Mouse (Mus musculus): ENCODE data around the gene Pitpnm3. TPM values are rescaled to one million over a fixed set of nuclear protein-coding genes. Genes with fewer than 3 reads are reported as not detected.

The Pitpnm3 gene
- polyA plus RNA-seq, 1 experiment from 2014 or later, result 0.31 TPM

DNA sequence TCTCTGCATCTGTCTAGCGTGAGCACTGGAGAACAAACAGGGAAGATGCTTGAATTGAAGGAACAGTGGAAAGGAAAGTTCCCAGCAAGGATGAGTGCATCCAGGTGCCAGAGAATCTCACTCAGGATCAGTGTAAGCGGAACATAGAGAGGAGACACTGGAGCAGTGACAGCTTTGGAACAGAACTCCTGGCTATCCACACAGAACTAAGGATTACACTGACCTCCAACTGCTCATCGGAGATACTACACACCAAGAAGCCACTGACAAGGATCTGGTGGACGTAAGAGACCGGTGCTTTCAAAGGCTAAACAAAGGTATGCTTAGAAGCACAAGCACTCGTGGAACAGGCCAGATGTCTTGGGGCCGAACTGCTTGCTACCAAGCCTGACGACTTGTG, 31.4 kb downstream of the Pitpnm3 start:
- H3K27ac ChIP-seq, result no peak overlapping the region
- H3K4me3 ChIP-seq, result no peak overlapping the region
- WGBS, result 79% methylated on average over 8 of the region's 8 CpGs

DNA sequence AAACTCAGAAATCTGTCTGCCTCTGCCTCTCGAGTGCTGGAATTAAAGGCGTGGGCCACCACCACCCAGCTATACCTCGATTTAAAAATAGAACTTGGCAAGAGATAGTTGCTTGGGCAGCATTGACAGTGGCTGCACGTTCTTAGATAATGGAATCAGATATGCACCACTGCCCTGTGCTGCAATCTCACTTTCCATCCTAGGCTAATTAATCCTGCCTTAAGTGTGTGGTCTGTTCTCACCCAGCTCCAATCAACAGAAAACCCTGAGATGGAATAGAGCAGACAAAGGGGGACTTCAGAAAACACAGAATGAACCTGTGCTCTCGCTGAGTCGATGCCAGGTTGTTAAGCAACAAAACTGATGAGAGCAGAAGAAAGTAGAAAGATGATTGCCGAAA, 32.0 kb downstream of the Pitpnm3 start:
- Histone ChIP-seq H3K9me3 (0 out of 2 replicates have a peak, but pooled peaks cover 3% of the 10 kb centered on the region), H3K27ac (no peak overlapping the region), H3K4me3 (no peak overlapping the region), H3K4me1 (replicated peaks) (no peaks in the 10 kb centered on the region), H3K36me3 (no peaks in the 10 kb centered on the region), H3K27me3 (ENCODE audit: insufficient read depth, poor library complexity, severe bottlenecking) (no peaks in the 10 kb centered on the region)
- DNase-seq (ENCODE audit: low spot score), result no peak
- 83% methylated on average over 7 of the region's 7 CpGs for WGBS

More for the DNA sequence above, 31.4 kb downstream of the Pitpnm3 start:
- DNase-seq (ENCODE audit: low spot score), result no peak
- Histone ChIP-seq H3K9me3 (0 out of 2 replicates have a peak, but pooled peaks cover 3% of the 10 kb centered on the region), H3K36me3 (no peaks in the 10 kb centered on the region), H3K4me1 (replicated peaks) (no peaks in the 10 kb centered on the region), H3K27me3 (ENCODE audit: insufficient read depth, poor library complexity, severe bottlenecking) (no peaks in the 10 kb centered on the region)

DNA sequence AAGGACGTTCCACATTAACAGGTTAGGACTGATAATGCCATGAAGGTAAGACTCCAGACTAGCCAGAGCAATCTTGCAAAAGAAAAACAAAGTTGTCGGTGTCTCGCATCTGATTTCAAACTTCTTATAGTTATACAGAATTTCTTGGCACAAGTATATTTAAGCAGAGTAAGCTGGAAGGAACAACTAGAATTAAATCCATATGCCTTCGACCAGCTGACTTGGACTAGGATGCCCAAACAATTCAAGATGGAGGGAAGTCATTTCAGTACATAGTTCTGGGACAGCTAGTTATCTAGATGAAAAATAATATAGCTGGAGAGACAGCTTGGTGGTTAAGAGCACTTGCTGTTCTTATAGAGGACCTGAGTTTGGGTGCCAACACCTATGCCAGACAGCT, 34.6 kb downstream of the Pitpnm3 start:
- no peaks in the 10 kb centered on the region for H3K36me3 ChIP-seq
- no peaks in the 10 kb centered on the region for H3K9me3 ChIP-seq
- no peaks in the 10 kb centered on the region for H3K27me3 ChIP-seq (ENCODE audit: insufficient read depth, poor library complexity, severe bottlenecking)
- WGBS, result 96% methylated on average over 4 of the region's 4 CpGs
- 0 out of 2 replicates have a peak, but pooled peaks cover 2% of the 10 kb centered on the region for H3K4me1 ChIP-seq (replicated peaks)
- no peak overlapping the region for H3K27ac ChIP-seq
- H3K4me3 ChIP-seq, result no peak overlapping the region
- no peak for DNase-seq (ENCODE audit: low spot score)

DNA sequence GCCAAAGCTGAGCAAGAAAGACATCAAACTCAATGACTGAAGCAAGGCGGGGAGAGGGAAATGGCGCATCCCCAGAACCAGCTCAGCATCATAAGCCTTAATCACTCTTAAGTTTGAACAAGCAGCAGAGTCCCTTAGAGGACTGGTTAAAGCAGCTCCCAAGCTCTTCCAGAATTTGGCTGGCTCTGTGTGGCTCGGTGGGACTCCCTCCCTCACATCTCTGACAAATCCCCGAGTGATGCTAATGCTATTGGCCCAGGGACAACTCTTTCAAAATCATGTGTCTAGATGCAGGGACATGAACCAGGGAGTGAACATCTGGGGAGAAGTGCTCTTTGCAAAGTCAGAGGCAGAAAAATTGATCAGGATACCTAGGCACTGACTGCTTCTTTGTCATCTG, 36.4 kb downstream of the Pitpnm3 start:
- H3K4me3 ChIP-seq, result no peak overlapping the region
- no peak overlapping the region for H3K27ac ChIP-seq
- no peaks in the 10 kb centered on the region for H3K27me3 ChIP-seq (ENCODE audit: insufficient read depth, poor library complexity, severe bottlenecking)
- H3K9me3 ChIP-seq, result no peaks in the 10 kb centered on the region
- H3K4me1 ChIP-seq (replicated peaks), result 0 out of 2 replicates have a peak, but pooled peaks cover 9% of the 10 kb centered on the region
- no peak for DNase-seq (ENCODE audit: low spot score)
- no peaks in the 10 kb centered on the region for H3K36me3 ChIP-seq
- 76% methylated on average over 4 of the region's 4 CpGs for WGBS

DNA sequence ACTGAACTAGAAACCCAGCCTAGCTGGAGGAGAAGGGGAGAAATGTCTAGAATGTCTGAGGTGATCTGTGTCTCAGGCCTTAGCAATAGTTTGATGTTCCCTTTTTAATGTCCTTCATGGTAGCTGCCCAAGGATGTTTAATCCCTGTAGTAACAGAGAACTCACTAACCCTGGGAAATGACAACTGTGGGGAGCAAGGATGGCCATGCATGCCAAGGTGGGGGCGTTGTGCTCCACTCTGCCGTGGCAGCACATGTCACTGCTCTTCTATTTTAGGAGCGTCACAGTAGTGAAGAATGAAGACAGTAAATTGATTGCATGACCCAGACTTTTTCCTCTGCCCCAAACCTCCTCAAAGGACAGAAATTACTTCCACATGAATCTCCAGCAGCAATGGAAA, 37.6 kb downstream of the Pitpnm3 start:
- 0 out of 2 replicates have a peak, but pooled peaks cover 9% of the 10 kb centered on the region for H3K4me1 ChIP-seq (replicated peaks)
- H3K27me3 ChIP-seq (ENCODE audit: insufficient read depth, poor library complexity, severe bottlenecking), result no peaks in the 10 kb centered on the region
- 80% methylated on average over 3 of the region's 3 CpGs for WGBS
- H3K36me3 ChIP-seq, result no peaks in the 10 kb centered on the region
- no peak overlapping the region for H3K4me3 ChIP-seq
- no peak overlapping the region for H3K27ac ChIP-seq
- DNase-seq (ENCODE audit: low spot score), result no peak
- no peaks in the 10 kb centered on the region for H3K9me3 ChIP-seq

DNA sequence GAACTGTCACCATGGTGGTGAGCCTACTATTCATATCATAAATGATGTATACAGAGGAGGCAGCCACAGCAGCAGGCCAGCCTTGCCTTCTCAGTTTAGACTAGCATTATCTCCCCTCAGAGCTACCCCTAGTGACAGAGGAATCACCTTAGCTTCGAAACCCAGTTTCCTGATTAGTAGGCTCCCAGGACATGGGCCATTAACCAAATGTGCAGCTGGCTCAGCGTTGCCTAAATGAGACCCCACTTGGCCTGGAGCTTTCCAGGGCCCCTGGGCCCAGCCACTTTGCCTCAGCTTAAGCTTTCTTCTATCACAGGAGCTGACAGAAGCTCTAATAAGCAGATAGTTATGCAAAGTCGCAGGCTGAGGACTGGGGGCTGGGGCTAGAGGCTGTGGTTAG, 39.6 kb downstream of the Pitpnm3 start:
- 58% methylated on average over 3 of the region's 3 CpGs for WGBS
- H3K27ac ChIP-seq, result peak overlapping the region; percentile 50
- DNase-seq (ENCODE audit: low spot score), result no peak

DNA sequence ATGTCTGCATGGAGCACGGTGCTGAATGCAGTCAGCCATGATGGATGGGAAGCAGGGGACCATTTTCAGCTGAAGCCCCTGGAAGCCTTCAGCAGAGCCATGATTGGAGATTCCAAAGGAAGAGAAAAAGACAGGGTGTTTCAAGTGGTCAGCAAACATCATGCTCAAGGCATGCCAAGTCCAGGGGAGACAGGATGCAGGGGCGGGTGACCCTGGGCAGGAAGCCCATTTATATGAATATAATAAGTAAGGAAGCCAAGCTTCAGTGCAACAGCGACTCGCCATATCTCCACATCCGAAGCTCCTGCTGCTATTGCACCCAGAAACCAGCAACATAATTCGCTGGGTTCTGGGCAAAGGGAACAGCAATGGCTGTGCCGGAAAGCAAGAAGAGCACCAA, 41.1 kb downstream of the Pitpnm3 start:
- H3K4me3 ChIP-seq, result no peak overlapping the region
- no peaks in the 10 kb centered on the region for H3K36me3 ChIP-seq
- no peak overlapping the region for H3K27ac ChIP-seq
- DNase-seq (ENCODE audit: low spot score), result no peak
- 0 out of 2 replicates have a peak, but pooled peaks cover 16% of the 10 kb centered on the region for H3K4me1 ChIP-seq (replicated peaks)
- WGBS, result 90% methylated on average over 7 of the region's 7 CpGs
- no peaks in the 10 kb centered on the region for H3K27me3 ChIP-seq (ENCODE audit: insufficient read depth, poor library complexity, severe bottlenecking)
- H3K9me3 ChIP-seq, result no peaks in the 10 kb centered on the region

More for the DNA sequence above, 39.6 kb downstream of the Pitpnm3 start:
- Histone ChIP-seq H3K27me3 (ENCODE audit: insufficient read depth, poor library complexity, severe bottlenecking) (no peaks in the 10 kb centered on the region), H3K36me3 (no peaks in the 10 kb centered on the region), H3K4me3 (no peak overlapping the region), H3K4me1 (replicated peaks) (0 out of 2 replicates have a peak, but pooled peaks cover 16% of the 10 kb centered on the region), H3K9me3 (no peaks in the 10 kb centered on the region)

DNA sequence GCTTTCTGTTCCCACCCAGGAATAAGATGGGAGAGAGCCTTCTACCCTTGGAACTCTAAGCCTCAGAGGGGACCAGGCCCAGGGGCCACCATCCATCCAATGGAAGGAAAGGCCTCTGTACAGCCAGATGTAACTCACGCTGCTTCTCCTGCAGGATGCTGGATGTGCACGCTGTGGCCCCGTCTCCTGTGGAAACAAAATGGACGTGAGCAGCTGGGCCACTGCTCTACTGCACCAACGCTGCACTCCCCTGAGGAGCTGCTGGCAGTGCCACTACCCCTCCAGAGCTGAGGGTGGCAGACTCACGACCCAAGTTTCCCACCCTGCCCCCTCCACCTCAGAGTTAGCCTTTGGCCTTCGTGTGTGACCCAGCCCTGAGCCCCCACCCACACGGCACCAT, 43.2 kb downstream of the Pitpnm3 start:
- 73% methylated on average over 8 of the region's 8 CpGs for WGBS
- peaks cover 21% of the 10 kb centered on the region; the same call in 1 of the 2 replicates for H3K4me1 ChIP-seq (replicated peaks)
- H3K27ac ChIP-seq, result no peak overlapping the region
- H3K4me3 ChIP-seq, result no peak overlapping the region
- H3K9me3 ChIP-seq, result no peaks in the 10 kb centered on the region
- no peak for DNase-seq (ENCODE audit: low spot score)
- no peaks in the 10 kb centered on the region for H3K27me3 ChIP-seq (ENCODE audit: insufficient read depth, poor library complexity, severe bottlenecking)
- no peaks in the 10 kb centered on the region for H3K36me3 ChIP-seq

DNA sequence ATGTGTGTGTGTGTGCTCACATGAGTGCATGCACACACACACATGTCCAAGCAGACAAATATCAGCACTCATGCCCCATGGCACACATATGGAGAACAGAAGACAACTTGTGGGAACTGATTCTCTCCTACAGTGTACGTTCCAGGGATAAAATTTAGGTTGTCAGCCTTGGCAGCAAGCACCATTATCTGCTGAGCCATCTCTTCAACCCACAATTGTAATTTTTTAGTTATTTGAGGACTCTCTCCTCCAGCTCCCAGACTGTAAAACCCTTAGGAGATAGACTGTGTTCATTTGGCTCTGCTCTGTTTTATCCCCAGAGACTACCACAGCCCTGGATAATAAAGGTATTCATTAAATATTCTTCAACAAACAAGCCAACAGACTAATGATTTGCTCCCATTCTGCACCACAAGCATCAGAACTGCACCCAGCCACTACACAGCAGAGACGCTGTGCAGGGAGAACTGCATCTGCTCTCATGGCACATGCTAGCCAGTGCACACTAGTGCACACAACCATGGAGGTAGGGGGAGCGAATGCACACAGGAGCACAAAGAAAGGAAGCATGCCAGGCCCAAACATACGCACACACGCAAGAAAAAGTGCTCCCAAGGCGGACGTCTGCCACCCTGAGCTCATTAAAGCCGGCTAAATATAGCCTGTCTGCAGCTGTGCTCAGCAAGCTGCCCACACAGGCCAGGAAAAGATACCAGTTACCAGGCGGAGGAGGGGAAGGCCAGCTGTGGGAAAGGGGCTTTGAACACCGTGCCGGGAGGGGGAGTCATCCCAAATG, 49.1 kb downstream of the Pitpnm3 start:
- WGBS, result 63% methylated on average over 11 of the region's 11 CpGs
- Histone ChIP-seq H3K36me3 (no peaks in the 10 kb centered on the region), H3K4me3 (no peak overlapping the region), H3K27ac (0 out of 2 replicates have a peak overlapping the region, but pooled peaks have one; percentile 35), H3K27me3 (ENCODE audit: insufficient read depth, poor library complexity, severe bottlenecking) (no peaks in the 10 kb centered on the region), H3K4me1 (replicated peaks) (peaks cover 13% of the 10 kb centered on the region), H3K9me3 (no peaks in the 10 kb centered on the region)
- DNase-seq (ENCODE audit: low spot score), result no peak

DNA sequence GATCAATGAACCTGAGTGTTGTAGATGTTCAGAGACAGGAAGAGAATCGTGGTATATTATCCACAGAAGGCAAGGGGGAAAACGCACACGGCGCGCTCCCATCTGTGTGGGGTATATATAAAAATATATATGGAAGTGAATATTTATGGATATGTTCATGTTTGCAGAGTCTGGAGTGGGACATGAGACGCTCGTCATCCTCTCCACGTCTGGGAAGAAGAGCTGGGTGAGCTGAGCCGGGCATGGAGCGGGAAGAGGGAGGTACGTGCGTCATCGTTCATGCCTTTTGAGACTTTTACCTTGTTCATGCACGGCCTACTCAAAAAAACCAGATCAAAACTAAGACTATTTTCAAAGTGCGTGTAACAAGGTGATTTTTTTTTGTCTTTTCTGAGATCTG, 51.2 kb downstream of the Pitpnm3 start:
- Histone ChIP-seq H3K4me3 (no peak overlapping the region), H3K36me3 (no peaks in the 10 kb centered on the region), H3K9me3 (no peaks in the 10 kb centered on the region), H3K4me1 (replicated peaks) (peaks cover 21% of the 10 kb centered on the region), H3K27me3 (ENCODE audit: insufficient read depth, poor library complexity, severe bottlenecking) (no peaks in the 10 kb centered on the region), H3K27ac (no peak overlapping the region)
- 96% methylated on average over 15 of the region's 15 CpGs for WGBS
- DNase-seq (ENCODE audit: low spot score), result no peak

DNA sequence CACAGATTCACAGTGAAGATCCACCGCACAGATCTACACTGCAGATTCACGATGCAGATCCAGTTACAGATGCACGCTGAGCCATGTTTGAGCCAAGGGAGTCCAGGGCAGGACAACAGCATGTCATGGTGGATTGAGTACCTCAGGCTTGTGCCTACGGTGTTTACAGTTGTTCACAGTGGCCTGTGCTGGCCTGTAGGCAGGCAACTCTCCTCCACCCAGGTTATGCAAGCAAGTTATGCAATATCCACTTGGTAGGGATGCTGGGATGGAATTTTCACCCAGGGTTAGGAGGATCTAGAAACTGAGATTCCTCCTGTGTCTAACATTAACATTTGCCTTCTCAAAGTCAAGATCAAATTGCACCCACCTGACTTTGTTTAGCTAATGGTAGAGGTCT, 53.0 kb downstream of the Pitpnm3 start:
- WGBS, result 93% methylated on average over 4 of the region's 4 CpGs
- H3K27ac ChIP-seq, result no peak overlapping the region
- no peaks in the 10 kb centered on the region for H3K36me3 ChIP-seq
- no peak overlapping the region for H3K4me3 ChIP-seq
- peaks cover 16% of the 10 kb centered on the region for H3K4me1 ChIP-seq (replicated peaks)
- no peaks in the 10 kb centered on the region for H3K9me3 ChIP-seq
- no peak for DNase-seq (ENCODE audit: low spot score)
- H3K27me3 ChIP-seq (ENCODE audit: insufficient read depth, poor library complexity, severe bottlenecking), result no peaks in the 10 kb centered on the region

DNA sequence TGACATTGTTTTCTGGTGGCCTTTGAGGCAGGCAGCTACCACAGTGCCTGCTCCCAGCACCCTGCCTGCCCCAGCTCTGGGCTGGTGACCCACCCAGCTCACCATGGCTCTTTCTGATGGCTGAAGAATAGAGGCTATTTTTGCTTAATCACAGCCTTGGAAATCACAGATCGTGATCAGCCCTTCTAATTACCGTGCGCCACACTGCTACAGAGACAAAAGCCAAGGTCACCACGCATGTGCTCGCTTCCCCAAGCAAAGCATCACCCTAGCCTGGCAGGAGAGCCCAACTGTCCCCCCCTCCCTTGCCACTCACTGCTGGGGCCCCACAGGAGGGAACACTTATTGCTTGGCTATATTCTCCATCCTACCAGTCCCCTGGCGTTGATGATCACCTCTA, 55.1 kb downstream of the Pitpnm3 start:
- Histone ChIP-seq H3K27me3 (ENCODE audit: insufficient read depth, poor library complexity, severe bottlenecking) (no peaks in the 10 kb centered on the region), H3K36me3 (no peaks in the 10 kb centered on the region), H3K4me1 (replicated peaks) (peaks cover 7% of the 10 kb centered on the region), H3K9me3 (no peaks in the 10 kb centered on the region), H3K4me3 (no peak overlapping the region), H3K27ac (no peak overlapping the region)
- DNase-seq (ENCODE audit: low spot score), result no peak
- WGBS, result 74% methylated on average over 6 of the region's 6 CpGs

DNA sequence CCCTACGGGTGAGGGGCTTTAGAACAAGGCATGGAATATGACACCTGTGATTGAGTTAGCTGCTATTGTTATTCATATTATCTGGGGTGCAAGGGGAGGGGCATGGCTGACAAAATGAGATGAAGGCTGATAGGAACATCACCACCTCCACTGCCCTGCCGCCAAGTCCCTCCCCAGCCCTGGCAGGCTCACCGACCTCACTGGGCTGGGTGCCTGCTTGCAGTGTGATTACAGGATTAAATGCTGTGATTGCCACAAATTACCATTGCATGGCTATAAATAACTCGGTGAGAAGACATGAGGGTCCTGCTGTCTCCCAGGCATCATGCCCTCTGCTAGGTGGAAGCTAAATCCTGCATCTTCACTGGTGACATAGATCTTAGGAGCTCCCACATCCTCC, 56.9 kb downstream of the Pitpnm3 start:
- H3K27me3 ChIP-seq (ENCODE audit: insufficient read depth, poor library complexity, severe bottlenecking), result no peaks in the 10 kb centered on the region
- DNase-seq (ENCODE audit: low spot score), result no peak
- no peaks in the 10 kb centered on the region for H3K36me3 ChIP-seq
- no peaks in the 10 kb centered on the region for H3K9me3 ChIP-seq
- H3K27ac ChIP-seq, result no peak overlapping the region
- H3K4me1 ChIP-seq (replicated peaks), result peaks cover 7% of the 10 kb centered on the region
- 60% methylated on average over 4 of the region's 4 CpGs for WGBS
- H3K4me3 ChIP-seq, result no peak overlapping the region

Data from hindbrain, embryonic 10.5 days (tissue).